ENCODE assay signal across 17 mouse cellular contexts in the genomic region with DNA sequence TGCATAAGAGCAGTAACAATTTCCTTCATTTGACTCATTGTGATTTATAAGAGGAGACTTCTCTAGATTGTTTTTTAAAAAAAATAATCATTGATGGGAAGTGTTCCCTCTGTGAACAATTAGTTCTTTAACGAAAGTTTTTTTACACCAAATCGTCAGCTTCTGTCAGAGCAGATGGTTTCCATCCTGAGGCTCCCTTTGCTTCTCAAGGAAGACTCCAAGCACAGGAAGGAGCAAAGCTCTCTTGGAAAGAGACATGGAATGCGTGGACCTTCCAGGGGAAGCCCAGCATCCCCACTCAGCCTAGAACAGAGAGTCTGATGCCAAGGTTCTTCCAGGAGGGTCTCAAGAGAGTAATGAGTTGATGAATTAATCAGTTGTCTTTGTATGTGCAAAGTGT.
DNase-seq lines count a peak whose midpoint lies in the region; ATAC-seq and TF ChIP-seq lines count a peak whose summit lies in the region.
"Had no signal": no experiment of that assay in that cellular context is flagged by ENCODE, and none has a peak within 500 bp of the region (broad histone marks: within the 10 kb centered on the region; RNA-seq: fewer than 3 reads in every experiment).

No protein-coding gene starts in this region.

- no peaks in the 10 kb centered on the region for H3K9me3 ChIP-seq in heart, embryonic 10.5 days
- H3K9me3 ChIP-seq: limb, embryonic 10.5 days; midbrain, embryonic 12.5 days; stomach, embryonic 15.5 days had no signal

- H3K27ac ChIP-seq in heart, embryonic 10.5 days, result no peak overlapping the region
- H3K27ac ChIP-seq: left cerebral cortex, adult 2 months; limb, embryonic 10.5 days; macrophage; midbrain, embryonic 12.5 days; stomach, embryonic 15.5 days had no signal

- no peaks in the 10 kb centered on the region for H3K27me3 ChIP-seq in heart, embryonic 10.5 days (ENCODE audit: insufficient read depth, poor library complexity, severe bottlenecking)
- no peaks in the 10 kb centered on the region for H3K27me3 ChIP-seq in Patski
- H3K27me3 ChIP-seq: midbrain, embryonic 12.5 days; stomach, embryonic 15.5 days had no signal

- no peak for TF ChIP-seq CTCF in Patski (IDR thresholded peaks at IDR 0.05)

- WGBS in heart, embryonic 10.5 days, result 59% methylated on average over 3 of the region's 3 CpGs

- no peaks in the 10 kb centered on the region for H3K36me3 ChIP-seq in heart, embryonic 10.5 days
- H3K36me3 ChIP-seq: limb, embryonic 10.5 days; midbrain, embryonic 12.5 days; stomach, embryonic 15.5 days had no signal

- ATAC-seq in Patski, result peak; percentile 29
- no peak for ATAC-seq in activated CD4-positive, CD25-positive, alpha-beta regulatory T cell, adult 4 months

- intact Hi-C loops in heart, postnatal 10 days (cut with DNase I), result no loop called here

- H3K4me3 ChIP-seq in heart, embryonic 10.5 days, result no peak overlapping the region
- H3K4me3 ChIP-seq: left cerebral cortex, adult 2 months; limb, embryonic 10.5 days; midbrain, embryonic 12.5 days; stomach, embryonic 15.5 days had no signal

- peak; percentile 26 to 34 for DNase-seq in heart, adult 18-20 months
- no peak for DNase-seq in heart, embryonic 10.5 days (ENCODE audit: low spot score)
- peak; percentile 20 for DNase-seq in layer of hippocampus, adult 11-12 months (ENCODE audit: low spot score)
- DNase-seq in layer of hippocampus, adult 9-10 months (ENCODE audit: low spot score), result no peak
- no peak for DNase-seq in Patski (ENCODE audit: low read depth, low spot score)
- DNase-seq in heart, postnatal 10 days, result peak; percentile 16 to 38
- no peak for DNase-seq in frontal cortex, postnatal 36 days (ENCODE audit: low spot score in 2 of 2)
- DNase-seq: adrenal gland, postnatal 25 days; cerebellum, adult 2 months; gastrocnemius, postnatal 25 days; right cerebral cortex, postnatal 14 days had no signal

- CTCF ChIA-PET in Patski (lab: Charles Lee), result interaction anchor here (0.8 to 3.2 kb wide), 10 partner anchors 9 to 93 kb away, joined by 3 to 10 read pairs (median 4); no protein-coding TSS in a partner anchor

- POLR2A ChIA-PET in Patski (lab: Charles Lee), result interaction anchor here (0.6 kb wide), 1 partner anchor 247 kb away, joined by 5 read pairs; no protein-coding TSS in a partner anchor

- H3K4me1 ChIP-seq in heart, embryonic 10.5 days, result no peaks in the 10 kb centered on the region
- H3K4me1 ChIP-seq: limb, embryonic 10.5 days; midbrain, embryonic 12.5 days; stomach, embryonic 15.5 days had no signal

- in situ Hi-C loops in Patski (cut with MboI; ENCODE audit: low pct_unique_long_range_greater_than_20kb), result loop anchor here (5.0 kb wide), 1 partner anchor 84 kb away; no protein-coding TSS in a partner anchor

Comparison
In these comparisons a context has a peak if more than half of its experiments do, and no peak if none do; other contexts are left out.
1. DNase-seq: peak in heart, adult 18-20 months (2 of 2), layer of hippocampus, adult 11-12 months (single experiment) and heart, postnatal 10 days (2 of 2); none in heart, embryonic 10.5 days (single experiment), layer of hippocampus, adult 9-10 months (single experiment), Patski (single experiment) and frontal cortex, postnatal 36 days (0 of 2).